12 mouse cellular contexts compared by ENCODE assay signal in the genomic region with DNA sequence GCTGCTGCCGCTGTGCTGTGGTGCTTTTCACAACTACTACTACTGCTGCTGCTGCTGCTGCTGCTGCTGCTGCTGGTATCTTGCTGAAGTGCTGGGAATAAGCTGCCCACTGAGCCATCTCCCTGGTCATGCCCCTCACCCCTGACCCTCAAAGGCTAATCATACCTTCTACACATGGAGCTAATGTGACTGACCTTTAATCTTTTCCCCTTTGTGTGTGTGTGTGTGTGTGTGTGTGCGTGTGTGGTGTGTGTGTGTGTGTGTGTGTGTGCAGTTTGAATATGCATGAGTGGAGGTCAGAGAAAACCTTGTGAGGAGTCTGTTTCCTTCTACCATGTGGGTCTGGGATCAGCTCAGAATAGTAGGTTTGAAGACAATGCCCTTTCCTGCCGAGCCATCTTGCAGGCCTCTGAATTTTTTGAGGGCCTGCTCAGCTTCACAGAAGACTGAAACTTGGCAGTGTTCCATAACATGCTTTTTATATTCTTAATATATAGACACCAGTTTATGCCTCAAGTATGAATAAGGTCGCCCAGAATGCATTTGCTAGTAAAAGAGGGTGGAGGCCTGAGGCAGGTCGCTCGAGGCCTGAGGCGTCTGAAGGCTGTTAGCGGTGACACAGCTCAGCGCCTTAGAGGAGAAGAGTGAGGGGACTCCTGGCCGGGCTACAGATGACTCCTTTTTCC. TPM values are rescaled to one million over a fixed set of nuclear protein-coding genes. Genes with fewer than 3 reads are reported as not detected.
DNase-seq lines count a peak whose midpoint lies in the region; ATAC-seq and TF ChIP-seq lines count a peak whose summit lies in the region.
"Had no signal": no experiment of that assay in that cellular context is flagged by ENCODE, and none has a peak within 500 bp of the region (broad histone marks: within the 10 kb centered on the region; RNA-seq: fewer than 3 reads in every experiment).

No protein-coding gene starts in this region.

- DNase-seq in heart, postnatal 25 days (ENCODE audit: low spot score), result no peak
- peak; percentile 61 for DNase-seq in lung, embryonic 14.5 days
- DNase-seq in lung, postnatal 10 days, result no peak
- no peak for DNase-seq in liver, embryonic 13.5 days
- DNase-seq in cerebellum, adult 9-11 months, result no peak
- no peak for DNase-seq in thymus, postnatal 10 days (ENCODE audit: low spot score in 2 of 2)
- DNase-seq: cerebellum, postnatal 10 days; thymus, postnatal 14 days had no signal

- H3K9me3 ChIP-seq in heart, embryonic 13.5 days, result no peaks in the 10 kb centered on the region
- H3K9me3 ChIP-seq in lung, embryonic 14.5 days (ENCODE audit: low read depth, low read length), result no peaks in the 10 kb centered on the region
- H3K9me3 ChIP-seq in liver, embryonic 13.5 days (replicated peaks), result no peaks in the 10 kb centered on the region
- H3K9me3 ChIP-seq in stomach, embryonic 15.5 days, result no peaks in the 10 kb centered on the region
- H3K9me3 ChIP-seq: lung, embryonic 15.5 days had no signal

- no peak overlapping the region for H3K4me3 ChIP-seq in heart, embryonic 13.5 days
- H3K4me3 ChIP-seq in lung, embryonic 14.5 days (ENCODE audit: low read depth, low read length), result no peak overlapping the region
- H3K4me3 ChIP-seq in liver, embryonic 13.5 days (replicated peaks), result no peak overlapping the region
- H3K4me3 ChIP-seq in stomach, embryonic 15.5 days (replicated peaks), result no peak overlapping the region
- H3K4me3 ChIP-seq: lung, embryonic 15.5 days had no signal

- peak overlapping the region; percentile 31; the same call in 1 of the 2 replicates for H3K4me2 ChIP-seq in heart, embryonic 13.5 days
- H3K4me2 ChIP-seq in lung, embryonic 14.5 days, result no peak overlapping the region
- no peak overlapping the region for H3K4me2 ChIP-seq in liver, embryonic 13.5 days
- no peak overlapping the region for H3K4me2 ChIP-seq in stomach, embryonic 15.5 days
- H3K4me2 ChIP-seq: lung, embryonic 15.5 days had no signal

- no peak for ATAC-seq in heart, embryonic 13.5 days (ENCODE audit: extremely low read depth, insufficient number of reproducible peaks, low FRiP score, low TSS enrichment)
- peak; percentile 61; the same call in 1 of the 2 replicates for ATAC-seq in lung, embryonic 14.5 days (ENCODE audit: insufficient read depth)
- 0 out of 2 replicates have a peak, but pooled peaks have one; percentile 39 for ATAC-seq in liver, embryonic 13.5 days (ENCODE audit: low read depth)
- ATAC-seq in stomach, embryonic 15.5 days (ENCODE audit: insufficient read depth, low FRiP score, low read depth), result peak; percentile 68; the same call in 1 of the 2 replicates

- no peaks in the 10 kb centered on the region for H3K36me3 ChIP-seq in heart, embryonic 13.5 days
- H3K36me3 ChIP-seq in lung, embryonic 14.5 days (ENCODE audit: insufficient read depth), result no peaks in the 10 kb centered on the region
- H3K36me3 ChIP-seq in liver, embryonic 13.5 days, result no peaks in the 10 kb centered on the region
- H3K36me3 ChIP-seq in stomach, embryonic 15.5 days, result no peaks in the 10 kb centered on the region
- H3K36me3 ChIP-seq: lung, embryonic 15.5 days had no signal

- TF ChIP-seq CTCF in lung, embryonic 14.5 days (IDR thresholded peaks at IDR 0.05; ENCODE audit: low read depth), result no peak

- intact Hi-C loops in heart, postnatal 25 days (cut with DNase I), result no loop called here

- peak overlapping the region; percentile 41 for H3K9ac ChIP-seq in heart, embryonic 13.5 days
- H3K9ac ChIP-seq in lung, embryonic 14.5 days, result no peak overlapping the region
- H3K9ac ChIP-seq in liver, embryonic 13.5 days, result no peak overlapping the region
- H3K9ac ChIP-seq in stomach, embryonic 15.5 days, result no peak overlapping the region
- H3K9ac ChIP-seq: lung, embryonic 15.5 days had no signal

- H3K4me1 ChIP-seq in heart, embryonic 13.5 days, result peaks cover 71% of the 10 kb centered on the region
- H3K4me1 ChIP-seq in lung, embryonic 14.5 days (ENCODE audit: insufficient read depth), result no peaks in the 10 kb centered on the region; the same call in 1 of the 2 replicates
- H3K4me1 ChIP-seq in liver, embryonic 13.5 days (replicated peaks), result peaks cover 53% of the 10 kb centered on the region
- peaks cover 11% of the 10 kb centered on the region for H3K4me1 ChIP-seq in stomach, embryonic 15.5 days

- peak overlapping the region; percentile 88 for H3K27ac ChIP-seq in heart, embryonic 13.5 days (replicated peaks)
- H3K27ac ChIP-seq in lung, embryonic 14.5 days (ENCODE audit: low read depth), result peak overlapping the region; percentile 24; the same call in 1 of the 2 replicates
- peak overlapping the region; percentile 55; the same call in 1 of the 2 replicates for H3K27ac ChIP-seq in liver, embryonic 13.5 days
- H3K27ac ChIP-seq in stomach, embryonic 15.5 days, result peak overlapping the region; percentile 65; the same call in 1 of the 2 replicates
- H3K27ac ChIP-seq: lung, embryonic 15.5 days had no signal

- WGBS in heart, embryonic 13.5 days, result 40% methylated on average over 10 of the region's 10 CpGs
- 49% methylated on average over 10 of the region's 10 CpGs for WGBS in lung, embryonic 14.5 days
- WGBS in liver, embryonic 13.5 days (ENCODE audit: insufficient replicate concordance), result 70% methylated on average over 10 of the region's 10 CpGs
- WGBS in stomach, embryonic 15.5 days, result 34% methylated on average over 10 of the region's 10 CpGs

- no peaks in the 10 kb centered on the region for H3K27me3 ChIP-seq in heart, embryonic 13.5 days (replicated peaks)
- no peaks in the 10 kb centered on the region for H3K27me3 ChIP-seq in lung, embryonic 14.5 days (ENCODE audit: insufficient read depth, low read length)
- H3K27me3 ChIP-seq in liver, embryonic 13.5 days, result no peaks in the 10 kb centered on the region
- no peaks in the 10 kb centered on the region for H3K27me3 ChIP-seq in stomach, embryonic 15.5 days (replicated peaks)
- H3K27me3 ChIP-seq: CH12.LX; lung, embryonic 15.5 days had no signal

RNA-seq across cellular contexts. Expression of a gene that starts 12.2 kb away (rescaled TPM):
- polyA plus RNA-seq in heart, embryonic 13.5 days (2015; fragmentation: Nextera tagmentation; extraction: Ambion mirVana), result 7.8 and 8.5 TPM in 2 replicates
- 10 to 100 TPM; 27.3 to 30.1 TPM for total RNA-seq in heart, postnatal 25 days (2021)
- 27.7 and 32.5 TPM in 2 replicates for polyA plus RNA-seq in lung, embryonic 14.5 days (2014; fragmentation: Nextera tagmentation; extraction: Ambion mirVana)
- 3.6 and 3.8 TPM in 2 replicates for polyA plus RNA-seq in liver, embryonic 13.5 days (2015; fragmentation: Nextera tagmentation; extraction: Ambion mirVana)
- 19.6 and 25.1 TPM in 2 replicates for polyA plus RNA-seq in stomach, embryonic 15.5 days (2015; fragmentation: Nextera tagmentation; extraction: Ambion mirVana)

RNA-seq across cellular contexts. Expression of a gene that starts 44.8 kb away (rescaled TPM):
- polyA plus RNA-seq in heart, embryonic 13.5 days (2015; fragmentation: Nextera tagmentation; extraction: Ambion mirVana), result 146 and 167 TPM in 2 replicates
- total RNA-seq in heart, postnatal 25 days (2021), result 10 to 100 TPM; 28.1 to 37.9 TPM
- 142 and 165 TPM in 2 replicates for polyA plus RNA-seq in lung, embryonic 14.5 days (2014; fragmentation: Nextera tagmentation; extraction: Ambion mirVana)
- 73.0 and 85.8 TPM in 2 replicates for polyA plus RNA-seq in liver, embryonic 13.5 days (2015; fragmentation: Nextera tagmentation; extraction: Ambion mirVana)
- polyA plus RNA-seq in stomach, embryonic 15.5 days (2015; fragmentation: Nextera tagmentation; extraction: Ambion mirVana), result 166 and 178 TPM in 2 replicates

Comparison
In these comparisons a context has a peak if more than half of its experiments do, and no peak if none do; other contexts are left out.
1. H3K27ac ChIP-seq: peak in every context shown above with its lines; median percentile 88 in heart, embryonic 13.5 days; 65 in stomach, embryonic 15.5 days; 55 in liver, embryonic 13.5 days; 24 in lung, embryonic 14.5 days.